Mouse (Mus musculus) telencephalon, adult 2 months (tissue): ENCODE measurements around the gene 1700020A23Rik.
"Not testable (repeated sequence)": the region's sequence is repeated elsewhere in the genome, so short reads cannot be mapped to it uniquely, and the experiment has no call there.

Experiments used
- DNase-seq: peaks from one replicate; pipeline ENCODE4 v3.0.0-alpha.2; 2011; ENCODE audit warnings: low read depth, low spot score

1700020A23Rik gene

DNA sequence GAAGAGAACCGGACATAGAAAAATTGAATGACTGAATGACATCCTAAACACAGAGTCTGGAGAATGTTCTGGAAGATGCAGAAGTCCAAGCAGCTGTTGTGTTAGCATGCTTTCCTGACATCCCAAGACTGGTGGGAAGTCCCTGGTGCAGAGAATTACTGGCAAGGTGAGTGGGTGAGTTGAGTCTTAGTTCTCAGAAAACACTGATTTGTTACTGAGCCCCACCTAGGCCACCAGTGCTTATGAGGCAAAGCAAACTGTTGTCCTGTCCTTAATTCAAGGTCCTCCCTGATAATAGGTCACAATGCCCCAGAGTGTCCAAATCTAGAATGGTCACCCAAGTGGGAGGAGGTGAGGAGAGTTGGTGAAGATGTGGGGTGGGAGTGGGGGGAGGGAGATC is at the start of gene 1700020A23Rik, which contains the start of gene Gm28372:
TSS of gene 1700020A23Rik (plus strand) at position 321 of the 400 bp plus-strand sequence.
TSS of gene Gm28372 (plus strand) at position 301 of the 400 bp plus-strand sequence.
- DNase-seq = no peak

DNA sequence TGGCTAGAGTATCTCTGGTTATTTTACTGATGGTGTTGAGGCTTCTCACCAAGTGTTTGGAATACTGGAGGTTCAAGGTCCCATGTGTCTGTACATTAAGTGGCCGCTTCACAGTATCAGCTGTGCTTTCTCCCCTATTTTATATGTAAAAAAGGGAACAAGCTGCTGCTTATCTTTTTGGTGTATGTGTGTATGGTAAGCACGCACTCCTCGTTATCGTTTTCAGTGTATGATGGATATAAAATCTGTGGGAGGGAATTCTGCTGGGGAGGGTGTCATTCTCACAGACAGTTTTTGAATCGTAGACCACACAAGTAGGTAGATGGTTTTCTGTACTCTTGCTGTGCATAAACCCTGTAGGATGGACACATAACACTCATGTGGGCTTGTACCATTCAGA is 47.5 kb upstream of the 1700020A23Rik start:
- DNase-seq = no peak

DNA sequence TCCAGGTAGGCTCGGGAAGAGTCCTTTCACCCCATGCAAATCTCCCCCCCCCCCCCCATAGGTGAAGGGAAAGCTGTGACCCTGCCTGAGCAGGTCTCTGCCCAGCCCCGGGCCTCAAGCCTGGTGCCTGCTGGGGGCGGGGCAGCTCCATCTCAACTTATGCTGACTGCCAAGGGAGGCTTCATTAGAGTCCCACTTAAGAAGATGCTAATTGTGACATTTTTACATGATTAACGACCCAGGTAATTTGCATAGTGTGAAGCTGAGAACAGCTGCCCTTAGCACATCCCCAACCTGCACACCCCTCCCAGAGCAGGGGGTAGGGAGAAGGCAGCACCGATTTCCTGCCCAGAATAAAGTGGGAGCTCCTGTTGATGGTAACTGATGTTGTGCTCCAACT is 46.2 kb upstream of the 1700020A23Rik start:
- DNase-seq = no peak

DNA sequence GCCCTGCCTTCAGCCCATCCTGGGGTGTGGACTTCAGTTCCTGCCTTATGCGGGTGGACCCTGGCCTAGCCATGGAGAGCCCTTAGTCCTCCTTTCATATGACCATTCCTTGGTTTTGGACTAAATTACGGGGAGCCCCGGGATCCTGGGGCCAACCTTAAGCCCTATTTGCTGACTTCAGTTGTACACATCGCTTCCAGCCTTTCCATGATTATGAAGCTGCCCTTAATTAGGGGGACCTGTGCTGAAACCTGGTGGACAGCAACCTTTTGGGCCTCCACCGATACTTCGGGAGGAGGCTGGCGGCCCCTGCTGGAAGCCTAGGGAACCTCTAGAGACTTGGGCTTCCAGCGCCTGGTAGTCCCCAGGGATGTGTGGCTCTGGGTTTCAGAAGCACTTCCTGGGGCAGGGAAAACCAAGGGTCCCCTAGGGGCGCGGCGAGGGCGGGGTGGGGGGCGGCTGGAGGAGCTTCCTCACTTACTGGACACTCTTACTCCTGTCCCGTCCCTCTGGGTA is 42.5 kb upstream of the 1700020A23Rik start:
- DNase-seq = no peak

DNA sequence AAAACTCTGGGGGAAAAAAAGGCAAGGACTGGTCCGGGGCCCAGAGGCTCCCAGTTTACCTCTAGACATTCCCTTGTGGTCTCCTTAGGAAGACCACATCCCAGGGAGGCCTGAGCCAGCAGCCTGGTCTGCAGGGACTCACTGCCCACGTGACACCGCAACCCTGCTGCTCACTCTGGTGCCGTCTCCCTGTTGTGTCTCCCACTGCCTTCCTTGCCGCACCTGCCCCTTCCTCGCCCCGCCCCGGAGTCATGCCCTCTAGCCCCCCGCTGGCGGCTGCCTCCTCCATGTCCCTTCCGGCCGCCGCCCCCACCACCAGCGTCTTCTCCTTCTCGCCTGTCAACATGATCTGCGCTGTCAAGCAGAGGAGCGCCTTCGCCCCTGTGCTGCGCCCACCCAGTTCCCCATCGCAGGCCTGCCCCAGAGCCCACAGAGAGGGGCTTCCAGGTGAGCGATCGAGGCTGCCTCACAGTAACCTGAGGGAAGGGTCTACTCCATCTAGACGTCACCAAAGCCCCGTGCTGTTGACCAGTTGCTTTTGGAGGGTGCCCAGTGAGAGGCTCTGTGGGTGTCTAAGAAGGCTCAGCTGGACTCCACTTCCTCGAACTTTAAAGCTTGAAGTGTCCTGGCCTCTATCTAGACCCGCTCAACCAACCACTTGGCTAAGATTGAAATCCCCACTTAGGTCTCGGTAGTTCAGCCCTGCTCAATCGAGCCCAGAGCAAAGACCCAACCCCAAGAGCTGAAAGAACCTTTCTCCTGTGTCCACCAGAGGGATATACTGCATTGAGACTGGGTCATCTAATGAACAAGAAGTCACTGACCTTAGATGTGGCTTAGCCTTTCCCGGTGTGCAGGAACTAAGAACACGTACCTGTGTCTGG is 39.6 kb upstream of the 1700020A23Rik start:
- no peak for DNase-seq

DNA sequence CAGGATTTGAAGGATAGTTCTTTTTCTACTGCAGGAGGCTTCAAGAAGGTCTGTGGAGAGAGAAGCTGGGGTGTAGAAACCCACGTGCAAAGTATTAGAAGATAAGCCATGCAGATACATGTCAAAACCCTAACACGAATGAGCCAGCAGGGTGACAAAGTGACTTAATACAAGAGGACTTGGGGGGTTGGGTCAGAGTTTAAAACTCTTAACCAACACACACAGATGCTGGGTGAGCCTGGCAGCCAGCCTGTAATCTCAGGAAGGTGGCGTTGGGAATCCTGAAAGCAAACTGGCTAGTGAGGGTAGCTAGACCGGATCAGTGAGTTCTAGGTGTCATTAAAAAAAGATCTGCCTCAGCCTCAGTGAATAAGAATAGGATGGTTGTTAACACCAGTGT is 37.7 kb upstream of the 1700020A23Rik start:
- DNase-seq = no peak

DNA sequence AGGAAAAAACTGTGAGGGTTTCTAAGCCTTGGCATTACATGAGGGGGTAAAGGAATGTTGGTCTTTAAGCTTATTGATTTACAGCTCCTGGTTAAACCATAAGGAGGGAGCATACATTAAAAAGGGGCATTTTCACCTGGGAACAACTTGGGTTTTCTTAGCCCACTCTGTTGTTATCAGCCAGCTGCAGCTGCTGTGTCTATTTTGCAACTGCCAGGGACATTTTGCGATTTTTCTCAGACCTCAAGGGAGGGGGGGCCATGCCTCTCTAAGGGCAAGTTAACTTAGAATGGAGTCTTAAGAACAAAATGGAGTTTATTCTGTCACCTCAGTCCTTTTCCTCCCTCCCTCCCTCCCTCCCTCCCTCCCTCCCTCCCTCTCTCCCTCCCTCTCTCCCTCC is 32.0 kb upstream of the 1700020A23Rik start:
- DNase-seq = not testable (repeated sequence)

DNA sequence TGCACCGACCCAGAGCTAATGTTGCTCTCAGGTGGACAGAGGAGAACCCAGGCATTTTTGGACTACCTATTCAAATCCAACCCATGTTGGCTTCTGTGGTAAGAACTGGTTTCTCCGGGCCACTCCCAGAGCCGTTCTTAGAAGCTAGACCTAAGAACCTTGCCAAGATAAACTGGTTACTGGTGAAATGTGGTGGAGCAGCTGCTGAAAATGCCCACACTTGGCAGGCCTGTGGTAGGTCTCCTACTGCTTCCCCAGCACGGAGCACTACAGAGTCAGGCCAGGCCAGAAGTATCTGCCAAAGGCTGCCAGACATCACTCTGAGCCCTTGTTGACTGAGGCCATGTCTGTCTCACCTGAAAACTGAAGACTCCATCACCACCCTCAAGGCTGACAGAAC is 30.1 kb upstream of the 1700020A23Rik start:
- DNase-seq = no peak

DNA sequence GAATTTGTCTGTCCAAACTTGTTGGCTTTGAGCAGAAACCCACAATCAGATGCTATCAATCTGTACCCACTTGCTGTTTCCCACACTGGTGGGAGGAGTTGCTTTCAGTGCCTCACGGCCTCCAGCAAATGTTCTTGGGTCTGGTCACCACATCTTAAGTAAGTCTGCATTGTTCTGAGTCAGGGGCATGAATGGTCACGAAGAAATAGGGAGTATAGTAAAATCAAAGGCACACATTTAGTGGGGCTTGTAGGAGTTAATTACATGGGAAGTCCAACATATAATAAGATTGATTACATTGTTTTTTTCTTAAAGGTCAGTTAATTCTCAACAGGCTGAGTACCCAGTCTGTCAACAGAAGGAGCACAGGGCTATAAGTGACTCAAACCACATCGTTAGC is 21.9 kb upstream of the 1700020A23Rik start:
- no peak for DNase-seq

DNA sequence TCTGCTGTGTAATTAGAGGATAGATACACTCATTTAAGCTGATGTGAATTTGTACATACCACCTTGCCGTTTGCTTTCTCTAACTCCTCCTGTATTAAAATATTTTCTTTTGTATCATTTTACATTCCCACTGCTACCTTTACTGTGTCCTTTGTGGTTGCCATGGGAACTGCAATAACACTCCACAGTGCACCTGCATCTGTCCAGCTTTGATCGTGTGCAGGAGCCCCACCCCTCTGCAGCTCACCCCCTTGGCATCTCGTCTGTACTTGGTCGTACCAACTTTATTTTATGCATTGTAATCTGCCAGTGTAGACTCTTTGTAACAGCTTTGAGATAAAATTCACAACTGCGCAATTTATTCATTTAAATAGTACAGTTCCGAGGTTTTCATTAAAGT is 21.2 kb upstream of the 1700020A23Rik start:
- DNase-seq = no peak

DNA sequence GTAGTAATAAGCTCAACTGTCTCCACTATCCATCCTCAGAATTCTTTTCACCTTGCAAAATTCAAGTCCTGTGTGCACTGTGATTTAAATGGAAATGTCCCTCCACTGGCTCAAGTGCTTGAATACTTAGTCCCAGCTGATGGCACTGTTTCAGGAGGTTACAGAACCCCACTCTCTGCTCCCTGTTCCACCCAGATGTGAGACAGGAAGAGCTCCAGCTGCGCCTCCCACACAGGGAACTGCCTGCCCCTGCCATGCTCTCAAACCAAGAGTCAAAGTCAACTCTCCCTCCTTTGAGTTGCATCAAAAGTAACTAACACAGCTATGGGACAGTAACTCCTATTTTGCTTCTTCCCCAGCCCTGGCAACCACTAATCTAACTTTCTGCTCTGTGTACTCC is 18.8 kb upstream of the 1700020A23Rik start:
- no peak for DNase-seq

DNA sequence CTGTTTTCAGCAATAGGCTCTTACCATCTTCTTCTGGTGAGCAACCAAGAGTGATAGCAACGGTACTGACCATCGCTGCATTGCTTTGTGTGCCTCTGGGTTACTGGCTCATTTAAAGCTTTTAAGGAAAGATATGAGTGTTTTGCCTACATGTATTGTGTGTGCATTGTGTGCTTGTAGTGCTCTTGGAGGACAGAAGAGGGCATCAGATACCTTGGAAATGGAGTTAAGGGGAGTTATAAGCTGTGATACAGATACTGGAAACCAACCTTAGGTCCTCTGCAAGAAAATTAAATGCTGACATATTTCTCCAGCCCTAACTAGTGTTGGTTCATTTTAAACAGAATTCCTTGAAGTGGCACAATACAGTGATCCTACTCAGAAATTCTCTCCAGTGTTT is 16.3 kb upstream of the 1700020A23Rik start:
- no peak for DNase-seq

DNA sequence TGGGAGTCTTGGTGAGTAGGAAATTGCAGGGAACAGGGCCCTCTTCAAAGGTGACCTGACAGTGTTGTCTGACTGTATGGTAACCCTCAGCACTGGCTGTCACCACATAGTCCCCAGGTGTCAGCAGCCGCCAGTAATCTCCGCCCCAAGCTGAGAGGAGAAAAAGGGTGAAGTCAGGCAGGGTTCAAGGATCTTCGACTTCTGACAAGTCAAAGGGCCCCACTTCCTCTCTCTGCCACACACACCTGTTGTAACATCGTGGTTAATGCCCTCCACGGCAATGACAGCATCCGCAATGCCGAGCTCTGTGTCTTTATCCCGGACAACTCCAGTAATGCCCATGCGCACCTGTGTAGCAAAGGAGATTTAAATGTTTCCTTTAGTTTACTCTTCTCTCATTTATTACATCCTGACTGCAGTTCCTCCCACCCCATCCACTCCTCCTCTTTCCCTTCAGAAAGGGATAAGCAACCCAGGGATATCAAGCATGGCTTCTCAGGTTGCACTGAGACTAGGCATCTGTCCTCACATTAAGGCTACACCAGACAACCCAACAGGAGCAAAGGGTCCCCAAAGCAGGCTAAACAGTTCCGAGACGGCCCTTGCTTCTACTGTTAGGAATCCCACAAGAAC is 13.9 kb upstream of the 1700020A23Rik start:
- DNase-seq = no peak

DNA sequence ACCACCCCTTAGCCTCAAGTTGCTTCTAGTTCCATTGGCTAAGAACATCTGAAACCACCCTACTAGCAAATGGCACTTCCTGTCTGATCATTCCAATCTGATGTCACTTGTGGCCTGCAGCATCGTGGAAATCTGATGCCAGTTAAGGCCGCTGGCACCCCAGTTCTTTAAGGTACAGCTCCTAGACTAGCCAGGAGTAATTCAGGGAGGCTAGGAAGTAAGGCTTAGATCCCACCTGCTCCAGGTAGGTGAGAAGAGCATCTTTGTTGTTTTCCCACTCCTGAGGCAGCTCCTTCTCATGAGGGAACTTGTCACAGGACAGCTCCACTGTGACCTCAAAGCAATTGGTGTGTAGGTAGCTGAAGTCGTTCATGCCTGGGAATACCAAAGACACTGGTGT is 12.2 kb upstream of the 1700020A23Rik start:
- DNase-seq = no peak

DNA sequence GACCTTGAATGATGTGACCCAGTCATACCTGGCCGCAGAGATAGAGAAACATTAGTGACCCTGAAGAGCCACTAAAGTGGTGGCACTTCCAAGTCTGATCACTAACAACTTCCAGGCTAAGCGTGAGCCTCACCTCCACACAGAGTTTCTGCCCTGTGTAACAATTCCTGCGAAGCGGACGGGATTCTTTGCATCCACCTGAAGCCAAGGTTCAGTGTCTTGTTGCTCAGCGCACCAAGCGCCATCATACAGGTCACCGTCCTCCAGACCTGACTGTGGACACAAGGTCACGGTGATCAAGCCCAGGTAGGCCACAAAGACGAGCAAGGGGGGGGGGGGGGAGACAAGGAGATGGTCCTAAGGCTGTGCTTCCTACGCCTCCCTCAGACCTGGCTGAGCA is 9.4 kb upstream of the 1700020A23Rik start:
- DNase-seq = no peak

DNA sequence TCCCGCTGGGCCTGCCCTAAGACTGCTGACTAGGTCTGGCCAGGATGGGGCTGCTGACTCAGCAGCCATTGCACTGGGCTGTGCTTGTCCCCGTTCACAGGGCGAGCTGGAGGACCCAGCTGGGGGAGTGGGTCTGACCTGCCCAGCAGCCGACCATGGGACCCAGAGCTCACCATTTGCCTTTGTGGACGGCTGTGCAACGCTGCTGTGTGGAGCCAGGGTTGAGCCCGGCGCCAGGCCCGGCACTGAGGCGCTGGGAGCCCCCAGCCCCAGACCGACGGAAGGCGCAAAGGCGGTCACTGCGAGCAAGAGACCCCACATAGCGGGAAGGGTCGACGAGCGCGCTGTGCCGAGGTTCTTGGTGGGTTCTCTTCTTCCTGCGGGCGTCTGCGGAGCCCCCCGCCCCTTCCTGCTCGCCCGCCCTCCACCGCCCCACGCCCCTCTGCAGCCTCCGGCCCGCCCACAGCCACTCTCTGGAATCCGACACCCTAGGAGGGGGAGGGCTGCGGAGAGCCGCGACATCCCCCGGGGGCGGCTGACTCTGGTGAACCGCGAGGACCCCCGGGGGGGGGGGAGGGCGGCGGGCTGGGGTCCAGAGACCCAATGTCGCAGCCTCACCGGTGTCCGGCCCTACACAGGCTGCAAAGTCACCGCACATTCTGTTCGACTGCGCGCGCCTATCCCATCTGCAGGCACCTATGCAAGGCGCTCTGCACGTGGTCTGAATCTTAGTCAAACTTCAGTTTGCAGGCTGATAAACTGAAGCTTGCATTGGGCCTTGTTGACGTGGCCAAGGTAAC is 7.7 kb upstream of the 1700020A23Rik start, which contains the start of gene Cpxm1:
TSS of gene Cpxm1 (minus strand) at position 389 of the 800 bp plus-strand sequence.
- no peak for DNase-seq

DNA sequence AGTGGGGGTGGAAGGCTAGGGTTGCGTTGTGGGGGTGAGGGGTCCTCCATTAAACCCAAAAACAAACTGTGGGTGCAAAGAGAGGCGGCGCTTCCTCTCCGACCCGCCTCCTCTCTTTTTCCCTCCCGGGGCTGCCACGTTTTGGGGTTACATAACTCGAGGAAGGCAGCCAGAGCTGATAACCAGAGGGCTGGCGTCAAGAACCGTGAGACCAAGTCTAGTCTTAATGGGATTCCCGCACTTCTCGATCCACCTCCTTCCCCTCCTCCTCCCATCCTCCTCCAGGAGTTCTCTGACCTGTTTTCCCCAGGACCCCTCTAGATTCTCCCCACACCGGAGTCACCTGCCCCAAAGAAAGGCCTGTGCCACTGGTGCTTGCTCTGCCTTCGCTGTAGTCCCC is 7.0 kb upstream of the 1700020A23Rik start:
- DNase-seq = no peak

DNA sequence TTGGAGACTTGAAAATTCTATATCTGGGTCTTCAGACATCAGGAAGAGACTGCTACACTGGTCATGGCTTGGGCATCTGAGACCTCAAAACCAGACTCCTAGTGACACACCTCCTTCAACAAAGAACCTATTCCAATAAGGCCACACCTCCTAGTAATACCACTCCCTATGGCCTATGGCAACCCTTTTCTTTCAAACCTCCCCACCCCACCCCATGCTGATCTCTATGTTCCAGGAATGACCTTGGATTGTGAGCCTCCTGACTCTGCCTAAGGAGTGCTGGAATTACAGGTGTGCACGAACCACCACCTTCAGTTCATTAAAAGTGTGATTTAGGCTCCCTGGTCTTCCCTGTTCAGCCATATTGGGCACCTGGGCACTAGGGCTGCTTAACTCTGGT is 5.0 kb upstream of the 1700020A23Rik start:
- DNase-seq = no peak

DNA sequence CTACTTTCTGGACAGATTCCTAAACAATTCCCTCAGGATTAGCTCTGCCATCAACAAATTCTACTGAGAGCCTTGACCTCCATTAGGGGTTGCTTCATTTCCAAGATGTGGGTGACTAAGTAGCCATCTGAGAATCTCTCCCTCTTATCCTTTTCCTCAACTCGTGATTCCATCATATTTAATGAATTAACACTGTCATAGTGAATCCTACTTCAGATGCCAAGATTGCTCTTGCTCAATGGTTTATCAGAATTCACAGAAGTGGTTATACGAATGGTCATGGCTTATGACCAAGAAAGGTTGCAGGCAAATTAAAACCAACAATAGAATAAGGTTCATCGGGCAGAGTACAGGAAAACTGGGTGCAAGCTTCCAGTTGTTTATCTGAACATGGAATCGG is 3.2 kb upstream of the 1700020A23Rik start:
- DNase-seq = no peak

DNA sequence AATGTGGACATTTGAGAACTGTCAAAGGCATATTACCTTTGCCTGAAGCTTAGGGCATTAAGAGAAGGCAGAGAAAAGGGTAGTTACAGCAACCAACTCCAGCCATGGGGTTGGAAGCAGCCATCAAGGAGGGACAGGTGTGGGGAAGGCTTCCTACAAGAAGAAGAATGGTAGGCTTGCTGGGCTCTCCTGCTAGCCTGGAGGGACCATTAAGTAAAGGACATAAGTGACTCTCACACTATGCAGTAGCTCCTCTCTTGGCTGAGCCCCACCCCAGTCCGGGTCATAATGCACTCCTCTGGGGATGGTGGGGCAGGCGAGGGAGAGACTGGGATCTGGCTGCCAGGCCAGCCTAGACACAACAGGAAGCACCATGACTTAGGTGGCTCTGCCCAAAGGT is 1.1 kb downstream of the 1700020A23Rik start, which contains the start of gene Tmem239:
TSS of gene Tmem239 (plus strand) at position 301 of the 400 bp plus-strand sequence.
- DNase-seq = no peak

DNA sequence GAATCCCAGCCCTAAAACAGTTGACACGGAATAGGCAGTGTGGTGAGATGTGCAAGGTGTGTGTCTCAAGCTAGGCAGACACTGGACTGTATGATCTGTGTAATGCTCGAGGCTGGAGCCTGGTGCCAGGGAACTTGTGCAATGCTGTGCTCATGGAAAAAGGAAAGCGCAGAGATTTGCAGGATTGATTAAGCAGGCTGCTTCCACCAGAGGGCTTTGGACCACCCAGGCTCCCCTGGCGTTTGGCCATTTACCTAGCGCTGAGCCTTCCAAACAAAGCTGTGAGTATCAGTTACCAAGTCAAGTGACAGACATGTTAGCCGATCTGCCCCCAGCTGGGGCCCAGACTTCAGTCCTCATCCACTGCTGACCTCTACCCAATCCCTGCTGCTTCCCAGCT is 3.1 kb downstream of the 1700020A23Rik start:
- no peak for DNase-seq
